ENCODE assay signal across 8 mouse cellular contexts in the genomic region with DNA sequence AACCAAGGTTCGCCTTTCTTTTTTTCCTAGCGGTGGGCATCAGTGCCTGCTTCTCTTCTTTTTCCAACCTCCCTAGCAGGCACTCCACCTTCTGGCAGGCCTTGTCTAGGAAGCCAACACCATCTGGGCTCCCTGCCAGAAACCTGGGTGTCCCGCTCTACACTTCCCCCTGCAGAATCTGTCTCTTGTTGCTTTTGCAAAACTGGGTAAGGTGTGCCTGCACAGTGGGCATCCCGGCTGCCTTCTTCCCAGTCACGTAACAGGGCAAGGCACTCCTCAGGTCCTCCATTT. TPM values are rescaled to one million over a fixed set of nuclear protein-coding genes. Genes with fewer than 3 reads are reported as not detected.
A peak's percentile ranks its signal among the peaks of the same experiment; 100 is the strongest.
DNase-seq lines count a peak whose midpoint lies in the region; ATAC-seq and TF ChIP-seq lines count a peak whose summit lies in the region.

No protein-coding gene starts in this region.

- H3K4me1 ChIP-seq in hindbrain, postnatal 0 days (ENCODE audit: insufficient read depth, low read length) = 0 out of 2 replicates have a peak, but pooled peaks cover 3% of the 10 kb centered on the region
- peaks cover 4% of the 10 kb centered on the region; the same call in 1 of the 2 replicates for H3K4me1 ChIP-seq in hindbrain, embryonic 12.5 days
- H3K4me1 ChIP-seq in ES-E14 (ENCODE audit: control insufficient read depth in 2 of 2, insufficient read depth in 2 of 2, low read length in 2 of 2, poor library complexity in 1 of 2) = peaks cover 0 to 13% of the 10 kb centered on the region in 2 experiments; a peak in 1 of 4 replicates
- peaks cover 5% of the 10 kb centered on the region; the same call in 1 of the 2 replicates for H3K4me1 ChIP-seq in kidney, adult 2 months (ENCODE audit: control insufficient read depth, insufficient read depth, low read length)

- no peak for ATAC-seq in hindbrain, postnatal 0 days
- ATAC-seq in hindbrain, embryonic 12.5 days (ENCODE audit: low FRiP score) = no peak
- 0 out of 2 replicates have a peak, but pooled peaks have one; percentile 23 for ATAC-seq in megakaryocyte-erythroid progenitor cell, adult 5-6 weeks (replicated peaks; ENCODE audit: low FRiP score, low TSS enrichment, poor library complexity, severe bottlenecking)
- ATAC-seq in erythroblast, adult 5-6 weeks (replicated peaks; ENCODE audit: low FRiP score, poor library complexity, severe bottlenecking) = no peak

- no peak overlapping the region for H3K4me2 ChIP-seq in hindbrain, postnatal 0 days (ENCODE audit: low read depth, low read length)
- H3K4me2 ChIP-seq in hindbrain, embryonic 12.5 days (replicated peaks) = no peak overlapping the region

- DNase-seq in hindbrain, postnatal 0 days (ENCODE audit: low spot score) = peak; percentile 80
- DNase-seq in ES-E14 (ENCODE audit: low read depth, low spot score) = no peak
- DNase-seq in cerebellum, postnatal 10 days = peak; percentile 96
- DNase-seq in kidney, adult 2 months = peak; percentile 87
- DNase-seq in layer of hippocampus, postnatal 14 days (ENCODE audit: low spot score in 2 of 2) = no peak

- no peak overlapping the region for H3K27ac ChIP-seq in hindbrain, postnatal 0 days
- H3K27ac ChIP-seq in hindbrain, embryonic 12.5 days = no peak overlapping the region
- no peak overlapping the region for H3K27ac ChIP-seq in ES-E14 (ENCODE audit: insufficient read depth, low read depth, low read length, poor library complexity, severe bottlenecking)
- H3K27ac ChIP-seq in kidney, adult 2 months (ENCODE audit: insufficient read depth, low read depth, low read length) = peak overlapping the region; percentile 59; the same call in 1 of the 2 replicates

- H3K27me3 ChIP-seq in hindbrain, postnatal 0 days (ENCODE audit: insufficient read depth, low read length) = no peaks in the 10 kb centered on the region
- no peaks in the 10 kb centered on the region for H3K27me3 ChIP-seq in hindbrain, embryonic 12.5 days
- no peaks in the 10 kb centered on the region for H3K27me3 ChIP-seq in kidney, adult 2 months (replicated peaks; ENCODE audit: control insufficient read depth, insufficient read depth, low read length)

- no peak overlapping the region for H3K9ac ChIP-seq in hindbrain, postnatal 0 days (replicated peaks; ENCODE audit: low read length)
- no peak overlapping the region for H3K9ac ChIP-seq in hindbrain, embryonic 12.5 days
- peak overlapping the region; percentile 6; the same call in 1 of the 2 replicates for H3K9ac ChIP-seq in ES-E14 (ENCODE audit: insufficient read depth, low read depth, low read length, poor library complexity, severe bottlenecking)

- TF ChIP-seq CTCF in hindbrain, postnatal 0 days (IDR thresholded peaks at IDR 0.05; ENCODE audit: low read depth) = peak; percentile 59
- peak; percentile 46 for TF ChIP-seq CTCF in kidney, adult 2 months (conservative IDR thresholded peaks at IDR 0.05; ENCODE audit: insufficient read depth, insufficient read length, low read depth, low read length)

- in situ Hi-C loops in ES-E14 (cut with MboI; ENCODE audit: low sequenced_read_pairs in 2 of 2, unreplicated experiment in 2 of 2) = no loop called here

- no peaks in the 10 kb centered on the region for H3K36me3 ChIP-seq in hindbrain, postnatal 0 days (ENCODE audit: insufficient read depth, low read length)
- H3K36me3 ChIP-seq in hindbrain, embryonic 12.5 days = no peaks in the 10 kb centered on the region
- no peaks in the 10 kb centered on the region for H3K36me3 ChIP-seq in ES-E14 (ENCODE audit: control insufficient read depth, insufficient read depth, low read length, poor library complexity, severe bottlenecking)
- H3K36me3 ChIP-seq in kidney, adult 2 months (ENCODE audit: control insufficient read depth, insufficient read depth, low read length) = no peaks in the 10 kb centered on the region

- no peak for TF ChIP-seq POLR2A in kidney, adult 2 months (IDR thresholded peaks at IDR 0.05; ENCODE audit: low read depth, low read length)

- 30% methylated on average over 5 of the region's 5 CpGs for WGBS in hindbrain, postnatal 0 days
- WGBS in hindbrain, embryonic 12.5 days = 50% methylated on average over 5 of the region's 5 CpGs
- 22% methylated on average over 5 of the region's 5 CpGs for WGBS in kidney, adult 2 months

- no peak overlapping the region for H3K4me3 ChIP-seq in hindbrain, postnatal 0 days (ENCODE audit: low read length)
- no peak overlapping the region for H3K4me3 ChIP-seq in hindbrain, embryonic 12.5 days
- H3K4me3 ChIP-seq in ES-E14 (ENCODE audit: insufficient read depth in 1 of 2, low read depth in 1 of 2, low read length in 2 of 2, poor library complexity in 1 of 2, severe bottlenecking in 1 of 2) = peak overlapping the region; percentile 6 to 69; a peak in 3 of 4 replicates
- peak overlapping the region; percentile 25; the same call in 1 of the 2 replicates for H3K4me3 ChIP-seq in kidney, adult 2 months (ENCODE audit: insufficient read depth, low read depth, low read length)

- H3K9me3 ChIP-seq in hindbrain, postnatal 0 days (ENCODE audit: low read length) = no peaks in the 10 kb centered on the region
- H3K9me3 ChIP-seq in hindbrain, embryonic 12.5 days (replicated peaks) = no peaks in the 10 kb centered on the region
- no peaks in the 10 kb centered on the region for H3K9me3 ChIP-seq in ES-E14 (ENCODE audit: control insufficient read depth, insufficient read depth, low read depth, low read length)

TF ChIP-seq in ES-E14, 5 proteins besides CTCF, POLR2A, EP300 and RAD21:
- TF ChIP-seq ZC3H11A (IDR thresholded peaks at IDR 0.05; ENCODE audit: borderline replicate concordance, low read depth, low read length) (no peak), HCFC1 (IDR thresholded peaks at IDR 0.05; ENCODE audit: borderline replicate concordance, insufficient read depth, low read length) (no peak), ZNF384 (IDR thresholded peaks at IDR 0.05; ENCODE audit: low read depth, low read length) (no peak), MAFK (IDR thresholded peaks at IDR 0.05; ENCODE audit: insufficient read depth, low read depth, low read length) (no peak), CHD2 (IDR thresholded peaks at IDR 0.05; ENCODE audit: low read depth, low read length) (no peak)

RNA-seq across cellular contexts. Expression of a gene that starts 11.5 kb away (rescaled TPM):
- total RNA-seq in hindbrain, postnatal 0 days (2014; rRNA removed) = 23.1 and 29.0 TPM in 2 replicates
- polyA plus RNA-seq in hindbrain, postnatal 0 days (2015; fragmentation: Nextera tagmentation; extraction: Ambion mirVana) = 4.9 and 5.3 TPM in 2 replicates
- polyA plus RNA-seq in hindbrain, embryonic 12.5 days (2016; fragmentation: Nextera tagmentation; extraction: Ambion mirVana) = 6.0 and 6.4 TPM in 2 replicates
- total RNA-seq in ES-E14 (2012; rRNA removed) = 14.4 and 22.5 TPM in 2 replicates
- polyA plus RNA-seq in kidney, adult 2 months (2012; rRNA removed) = 39.3 and 45.5 TPM in 2 replicates
- total RNA-seq in megakaryocyte-erythroid progenitor cell, adult 5-6 weeks (2014; fragmentation: Nextera tagmentation) = 0.20 and 0.45 TPM in 2 replicates
- total RNA-seq in megakaryocyte-erythroid progenitor cell, adult 5-6 weeks (2017) = 0.11 TPM in 1 of 2 replicates, not detected in the other
- total RNA-seq in erythroblast, adult 5-6 weeks (2015; ENCODE audit: low replicate concordance) = not detected in 2 replicates
- total RNA-seq in erythroblast, adult 5-6 weeks (2017; ENCODE audit: low replicate concordance) = not detected in 2 replicates
- 10 to 100 TPM; 10.7 to 11.7 TPM for total RNA-seq in layer of hippocampus, postnatal 14 days (2021)

RNA-seq across cellular contexts. Expression of a gene that starts 14.7 kb away (rescaled TPM):
- total RNA-seq in hindbrain, postnatal 0 days (2014; rRNA removed) = 1.9 and 3.3 TPM in 2 replicates
- polyA plus RNA-seq in hindbrain, postnatal 0 days (2015; fragmentation: Nextera tagmentation; extraction: Ambion mirVana) = 1.9 and 2.0 TPM in 2 replicates
- polyA plus RNA-seq in hindbrain, embryonic 12.5 days (2016; fragmentation: Nextera tagmentation; extraction: Ambion mirVana) = 1.7 and 1.8 TPM in 2 replicates
- 2.0 and 2.1 TPM in 2 replicates for total RNA-seq in ES-E14 (2012; rRNA removed)
- polyA plus RNA-seq in kidney, adult 2 months (2012; rRNA removed) = 0.46 and 0.69 TPM in 2 replicates
- total RNA-seq in megakaryocyte-erythroid progenitor cell, adult 5-6 weeks (2014; fragmentation: Nextera tagmentation) = not detected in 2 replicates
- total RNA-seq in megakaryocyte-erythroid progenitor cell, adult 5-6 weeks (2017) = not detected in 2 replicates
- total RNA-seq in erythroblast, adult 5-6 weeks (2015; ENCODE audit: low replicate concordance) = not detected in 2 replicates
- 0.56 TPM in 1 of 2 replicates, not detected in the other for total RNA-seq in erythroblast, adult 5-6 weeks (2017; ENCODE audit: low replicate concordance)
- 1 to 10 TPM; 1.2 TPM for total RNA-seq in layer of hippocampus, postnatal 14 days (2021)

Comparison
In these comparisons a context has a peak if more than half of its experiments do, and no peak if none do; other contexts are left out.
1. DNase-seq: peak in hindbrain, postnatal 0 days (single experiment), cerebellum, postnatal 10 days (2 of 2) and kidney, adult 2 months (single experiment); none in ES-E14 (single experiment) and layer of hippocampus, postnatal 14 days (0 of 2).
2. H3K4me3 ChIP-seq: peak in ES-E14 (2 of 2) and kidney, adult 2 months (single experiment); none in hindbrain, postnatal 0 days (single experiment) and hindbrain, embryonic 12.5 days (single experiment).
3. RNA of a gene that starts 11.5 kb away (total RNA-seq): 23.1 to 29.0 TPM in hindbrain, postnatal 0 days, 14.4 to 22.5 TPM in ES-E14 and 10.7 to 11.7 TPM in layer of hippocampus, postnatal 14 days; 0.11 to 0.45 TPM in megakaryocyte-erythroid progenitor cell, adult 5-6 weeks and not detected in erythroblast, adult 5-6 weeks; every median in the first group is over 4 times any median in the second.